Mouse (Mus musculus): ENCODE results near the gene Szt2.

Gene Szt2

DNA sequence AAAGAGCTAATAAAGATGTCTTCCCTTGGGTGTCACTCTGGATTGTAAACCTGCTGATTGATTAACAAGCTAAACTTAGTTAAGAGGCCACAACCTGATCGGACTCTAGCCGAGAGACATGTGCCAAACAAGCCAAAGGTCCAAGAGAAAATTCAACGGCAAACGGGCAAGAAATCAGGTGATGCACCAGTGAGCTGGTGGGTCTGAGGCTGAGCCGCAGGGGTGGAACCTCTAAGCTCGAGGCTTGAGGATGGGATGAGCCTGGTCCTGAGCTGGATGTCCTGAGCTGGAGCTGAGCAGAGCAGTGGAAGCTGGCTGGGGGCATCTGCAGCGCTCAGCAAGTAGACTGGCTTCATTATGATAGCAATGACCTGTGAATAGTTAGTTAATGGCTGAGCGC, 51.6 kb downstream of the Szt2 start:
- peak; percentile 54 for DNase-seq

DNA sequence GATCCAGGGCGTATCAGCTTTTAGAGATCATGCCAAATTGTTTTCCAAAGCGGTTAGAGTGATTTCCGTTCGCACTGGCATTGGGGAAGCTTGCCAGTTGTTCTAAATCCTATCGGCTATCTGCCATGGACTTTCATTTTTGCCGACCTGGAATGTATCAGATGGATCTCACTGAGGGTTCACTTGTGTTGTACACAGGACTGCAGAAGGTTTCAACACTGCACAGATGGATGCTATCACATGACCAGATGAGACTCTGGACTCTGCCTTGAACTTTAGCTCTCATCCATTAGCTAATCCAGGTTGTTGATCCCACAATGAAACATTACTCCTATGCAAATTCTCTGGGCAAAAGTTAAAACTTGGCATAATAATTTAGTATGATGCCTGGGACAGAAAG, 52.3 kb downstream of the Szt2 start:
- peak; percentile 41 for DNase-seq

- DNase-seq: no peak
Observed at GRCm38 (mm10) chr4:118354289-118354688, 54.8 kb downstream of the Szt2 start.

GRCm38 (mm10) chr4:118353689-118354088, 55.4 kb downstream of the Szt2 start:
- no peak for DNase-seq

DNA sequence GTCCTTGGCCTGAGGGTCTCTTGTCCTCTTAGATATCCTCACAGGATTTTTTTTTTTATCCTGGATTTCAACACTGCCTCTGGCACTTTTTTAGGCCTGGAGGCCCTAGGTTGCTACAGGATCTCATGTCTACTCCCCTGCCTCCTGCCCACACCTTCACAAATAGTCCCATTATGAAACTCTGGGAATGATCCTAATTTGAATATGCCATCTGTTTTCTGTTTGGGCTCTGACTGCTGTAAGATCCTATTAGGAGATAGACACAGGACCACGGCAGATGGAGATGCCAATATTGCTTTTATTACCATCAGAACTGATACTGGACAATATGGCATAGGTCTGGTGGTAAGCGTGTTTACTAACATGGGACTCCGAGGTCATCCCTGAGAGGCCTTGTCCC, 57.2 kb downstream of the Szt2 start:
- DNase-seq: no peak

DNA sequence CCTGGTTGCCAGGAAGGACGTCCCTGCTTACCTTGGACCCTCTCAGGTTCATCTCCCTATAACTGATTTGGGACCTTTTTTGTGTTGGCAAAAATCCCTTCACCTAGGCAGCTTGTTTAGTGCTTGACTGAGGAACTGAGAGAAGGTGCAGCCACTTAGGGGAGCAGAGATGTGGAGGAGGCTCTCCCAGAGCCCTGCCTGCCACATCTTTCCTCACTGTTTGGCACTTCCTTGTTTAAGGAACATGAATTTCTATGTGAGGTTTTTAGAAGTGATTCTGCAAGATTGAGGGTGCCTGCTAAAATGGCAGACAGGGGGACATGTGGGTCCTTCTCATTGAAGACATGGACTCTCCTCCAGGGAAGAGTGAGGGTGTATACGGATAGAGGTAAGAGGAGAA, 58.2 kb downstream of the Szt2 start:
- no peak for DNase-seq

DNA sequence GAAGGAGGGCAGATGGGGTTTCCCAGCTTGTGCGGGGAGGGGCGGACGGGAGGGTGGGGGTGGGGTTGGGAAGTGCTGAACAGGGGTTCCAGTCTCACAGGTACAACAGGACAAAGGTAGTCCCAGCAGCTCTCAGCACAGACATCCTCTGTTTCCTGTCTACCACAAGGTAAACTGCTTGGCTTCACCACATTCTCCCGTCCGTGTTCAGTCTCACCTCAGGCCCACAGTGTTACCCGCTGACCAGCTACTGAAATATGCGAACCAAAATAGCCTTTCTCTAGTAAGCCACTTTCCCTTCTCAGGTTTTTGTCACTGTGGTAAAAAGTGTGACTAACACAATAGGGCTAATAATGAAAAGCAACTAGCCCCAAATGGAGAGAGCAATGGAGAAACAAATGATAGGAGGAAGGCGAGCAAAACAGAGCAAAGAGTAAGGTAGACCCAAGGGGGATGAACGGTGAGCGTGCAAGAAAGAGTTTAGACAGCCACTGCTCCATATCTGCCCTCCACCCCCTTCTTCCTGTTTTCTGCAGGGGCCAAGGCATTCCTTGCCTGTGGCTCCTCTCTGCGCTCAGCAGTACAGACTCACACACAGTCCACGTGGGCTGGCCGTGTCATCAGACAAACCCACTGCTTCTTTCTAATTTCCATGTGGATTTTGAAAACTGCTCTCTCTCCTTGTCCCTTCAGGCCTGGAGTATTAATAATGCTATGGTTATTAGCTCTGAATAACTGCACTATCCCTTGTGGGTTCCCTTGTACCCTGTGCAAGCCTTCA, 61.4 kb downstream of the Szt2 start:
- DNase-seq: no peak

DNA sequence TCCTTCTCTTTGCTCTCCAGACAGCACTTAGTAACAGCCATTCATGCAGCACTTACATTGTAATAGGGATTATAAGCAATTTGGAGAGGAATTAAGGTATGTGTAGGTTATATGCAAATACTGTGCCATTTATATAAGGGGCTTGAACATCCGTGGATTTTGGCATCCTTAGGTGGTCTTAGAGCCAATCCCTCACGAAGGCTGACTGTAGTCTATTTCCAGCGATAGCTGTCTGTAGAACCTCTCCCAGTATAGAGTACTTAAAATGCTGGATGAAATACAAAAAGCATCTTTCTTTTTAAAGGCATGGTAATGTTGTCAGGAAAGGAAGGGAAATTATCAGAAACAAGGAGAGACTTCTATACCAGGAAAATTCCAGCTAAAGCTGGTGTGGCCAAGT, 67.6 kb downstream of the Szt2 start:
- no peak for DNase-seq

GRCm38 (mm10) chr4:118336658-118337057, 72.4 kb downstream of the Szt2 start:
- DNase-seq: peak; percentile 83

DNA sequence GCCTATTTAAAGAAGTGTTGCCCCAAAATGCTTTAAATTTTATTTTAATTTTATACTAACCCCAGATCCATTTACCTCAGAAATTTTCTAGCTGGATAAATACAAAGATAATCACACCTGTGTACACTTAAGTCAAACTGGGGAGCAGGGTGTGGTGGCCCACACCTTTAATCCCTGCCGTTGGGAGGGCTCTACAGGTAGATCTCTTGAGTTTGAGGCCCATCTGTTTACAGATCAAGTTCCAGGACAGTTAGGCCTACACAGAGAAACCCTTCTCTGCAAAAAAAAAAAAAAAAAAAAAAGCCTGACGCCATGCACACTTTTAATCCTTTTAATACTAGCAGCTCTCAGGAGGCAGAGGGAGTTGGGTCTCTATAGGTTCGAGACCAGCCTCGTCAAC, 73.1 kb downstream of the Szt2 start:
- no peak for DNase-seq

GRCm38 (mm10) chr4:118331777-118332176, 77.3 kb downstream of the Szt2 start:
- DNase-seq: peak; percentile 66

DNA sequence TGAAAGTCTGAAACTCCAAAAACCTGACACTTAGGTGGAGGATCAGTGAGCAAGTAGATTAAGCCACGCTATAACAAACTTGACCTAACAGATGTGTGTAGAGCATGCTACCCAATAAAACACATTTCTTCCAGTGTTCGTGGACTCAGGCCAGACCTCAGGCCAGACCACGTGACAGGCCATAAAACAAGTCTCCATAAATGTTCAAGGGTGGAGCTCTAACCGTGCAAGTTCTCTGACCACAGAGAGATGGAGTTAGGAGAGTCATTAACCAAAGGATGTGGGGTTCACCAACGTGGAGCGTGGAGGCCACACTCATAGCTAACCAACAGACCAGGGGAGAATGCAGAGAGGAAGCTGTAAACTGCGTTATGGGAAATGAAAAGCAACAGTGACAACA, 82.6 kb downstream of the Szt2 start:
- DNase-seq: peak; percentile 77

DNA sequence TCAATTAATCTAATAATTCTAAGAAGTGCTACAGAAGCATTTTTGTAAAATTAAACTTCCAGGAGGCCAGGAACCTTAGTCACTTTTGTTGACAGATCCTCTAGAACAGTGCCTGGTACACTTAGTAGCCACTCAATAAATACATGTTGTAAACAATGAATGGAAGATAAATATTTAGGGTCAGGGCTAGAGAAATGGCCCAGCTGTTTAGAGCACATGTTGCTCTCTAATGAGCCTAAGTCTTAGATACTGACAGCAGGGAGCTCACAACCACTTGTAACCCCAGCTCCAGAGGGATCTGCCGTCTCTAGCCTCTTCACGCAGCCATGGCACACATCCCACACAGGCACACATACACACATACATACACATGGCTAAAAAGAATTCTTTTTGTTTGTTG, 88.4 kb downstream of the Szt2 start:
- DNase-seq: no peak

- no peak for DNase-seq
Observed at GRCm38 (mm10) chr4:118319706-118320344, 89.2 kb downstream of the Szt2 start.

GRCm38 (mm10) chr4:118316662-118317061, 92.4 kb downstream of the Szt2 start:
- no peak for DNase-seq

GRCm38 (mm10) chr4:118315286-118315685, 93.8 kb downstream of the Szt2 start:
- DNase-seq: peak; percentile 28

Data from kidney, postnatal 10 days (tissue).